Mouse (Mus musculus): ENCODE results near the gene Lrig1.

Lrig1 gene

DNA sequence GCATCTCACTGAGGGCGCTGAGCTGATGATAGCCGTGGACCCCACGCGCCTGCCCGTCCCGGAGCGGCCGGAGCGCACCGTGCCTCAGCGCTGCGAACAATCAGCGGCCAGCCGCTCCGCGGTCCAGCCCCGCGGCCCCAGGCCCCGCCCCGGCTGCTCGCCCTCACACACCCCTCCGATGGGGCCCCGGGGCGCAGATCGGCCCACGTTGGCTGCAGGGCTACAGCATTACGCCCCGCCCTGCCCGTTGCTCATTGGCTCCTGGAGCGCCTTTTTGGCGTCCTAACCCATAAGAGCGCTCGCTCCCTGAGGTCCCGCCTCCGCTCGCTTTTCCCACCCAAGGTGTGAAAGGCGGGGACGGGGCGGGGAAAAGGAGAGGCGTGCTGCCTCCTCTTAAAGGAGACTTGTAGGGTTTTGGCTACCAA lies at the start of gene Lrig1:
Lrig1 (minus strand) TSS at position 92 of the 425 bp plus-strand sequence.
- DNase-seq (ENCODE audit: low read depth), result peak; percentile 97

DNA sequence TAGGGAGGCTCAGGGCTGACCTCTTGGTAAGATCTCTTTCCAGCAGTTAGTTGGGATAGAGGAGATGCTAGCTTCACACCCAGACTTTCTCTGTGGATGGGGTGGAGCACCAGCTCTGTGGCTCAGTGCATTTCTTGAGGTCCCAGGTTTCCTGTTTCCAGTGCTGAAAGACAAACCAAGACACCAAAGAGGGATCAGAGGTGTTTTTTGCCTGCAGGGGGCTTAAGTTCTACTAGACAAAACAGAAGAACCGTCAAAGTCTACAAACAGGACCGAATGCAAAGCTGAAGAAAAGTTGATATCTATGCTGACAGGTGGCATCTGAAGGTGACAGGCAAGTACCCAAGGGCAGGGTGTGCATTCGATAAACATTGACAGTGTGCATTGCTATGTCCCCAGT lies 49.7 kb upstream of the Lrig1 start:
- no peak for DNase-seq (ENCODE audit: low read depth)

DNA sequence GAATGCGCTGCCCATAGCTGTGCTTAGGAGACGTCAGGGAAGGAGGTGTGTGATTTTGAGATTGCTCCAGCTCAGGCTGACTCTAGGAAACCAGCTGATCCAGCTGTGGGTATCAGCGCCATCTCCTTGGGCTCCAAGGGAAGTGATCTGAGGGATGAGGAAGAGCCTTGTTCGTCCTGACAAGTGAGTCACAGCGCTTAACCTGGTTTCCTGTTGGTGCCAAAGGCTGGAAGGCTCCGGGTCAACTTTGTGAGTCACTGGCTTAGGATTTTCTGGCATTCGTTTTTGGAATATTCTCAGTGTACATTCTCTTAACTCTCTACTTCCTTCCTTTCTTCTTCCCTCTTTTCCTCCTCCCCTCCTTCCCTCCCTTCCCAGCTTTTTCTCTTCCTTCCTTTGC lies 48.4 kb upstream of the Lrig1 start:
- DNase-seq (ENCODE audit: low read depth), result no peak

DNA sequence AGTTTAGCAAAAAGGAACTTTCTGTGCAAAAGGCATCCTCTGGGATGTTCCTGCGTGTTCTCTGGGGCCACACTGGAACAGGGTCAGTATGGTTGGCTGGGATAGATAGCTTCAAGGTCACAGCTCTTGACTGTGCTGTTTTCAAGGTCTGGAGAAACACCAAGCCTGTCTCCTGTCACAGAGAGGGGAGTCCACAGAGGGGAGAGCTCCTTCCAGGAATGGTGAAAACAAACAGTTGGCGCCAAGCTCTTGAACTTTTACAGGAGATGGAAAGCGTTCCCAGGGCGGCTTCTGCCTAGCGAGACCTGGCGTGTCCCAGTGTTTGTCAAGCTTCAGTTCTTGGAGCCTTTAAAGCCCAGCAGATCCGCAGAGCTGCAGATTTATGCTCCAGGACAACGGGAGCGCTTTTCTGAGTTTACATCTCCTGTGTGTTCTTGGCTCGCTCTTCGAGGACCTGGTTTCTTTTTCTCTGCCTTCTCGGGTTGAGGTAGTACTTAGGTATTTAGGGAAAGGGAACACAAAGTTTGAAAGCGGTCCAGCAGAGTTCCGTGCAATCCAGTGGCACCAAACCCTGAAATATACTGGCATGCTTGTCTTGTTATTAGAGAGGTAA lies 40.3 kb upstream of the Lrig1 start:
- DNase-seq (ENCODE audit: low read depth), result no peak

DNA sequence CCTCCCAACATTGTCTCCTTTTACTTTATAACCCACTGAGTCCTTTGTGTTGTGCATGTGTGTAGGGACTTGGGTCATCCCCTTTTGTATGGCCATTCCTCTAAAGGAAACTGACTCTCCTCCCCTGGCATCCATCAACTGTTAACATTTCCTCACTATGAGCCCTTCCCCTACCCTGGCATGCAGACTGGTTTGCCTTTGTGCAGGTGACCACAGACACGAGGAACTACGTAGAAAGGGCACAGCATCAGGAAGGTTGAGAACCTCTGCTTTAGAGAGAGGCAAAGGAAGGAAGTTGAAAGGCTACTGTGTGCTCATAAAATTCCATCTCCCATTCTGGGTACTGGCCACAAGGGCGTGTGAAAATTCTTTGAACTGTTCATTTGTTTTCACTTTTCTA lies 38.7 kb upstream of the Lrig1 start:
- DNase-seq (ENCODE audit: low read depth), result no peak

DNA sequence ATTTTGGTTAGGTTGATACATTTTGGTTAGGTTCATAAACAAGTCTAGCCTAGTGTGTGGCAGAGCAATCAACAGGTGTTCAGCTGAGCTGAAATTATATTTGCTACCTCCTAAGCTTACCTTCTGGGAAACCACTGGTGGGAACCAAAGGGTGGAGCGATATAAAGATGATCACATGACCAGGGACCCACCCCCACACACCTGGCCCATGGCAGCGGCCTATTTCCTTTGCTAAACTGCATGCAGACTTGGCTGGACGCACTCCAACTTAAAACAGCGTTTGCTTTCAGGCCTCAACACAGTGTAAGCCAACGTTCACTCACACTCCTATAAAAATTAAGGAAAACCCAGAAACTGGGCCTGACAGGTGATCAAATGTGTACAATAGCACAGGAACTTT lies 33.9 kb upstream of the Lrig1 start:
- DNase-seq (ENCODE audit: low read depth), result no peak

DNA sequence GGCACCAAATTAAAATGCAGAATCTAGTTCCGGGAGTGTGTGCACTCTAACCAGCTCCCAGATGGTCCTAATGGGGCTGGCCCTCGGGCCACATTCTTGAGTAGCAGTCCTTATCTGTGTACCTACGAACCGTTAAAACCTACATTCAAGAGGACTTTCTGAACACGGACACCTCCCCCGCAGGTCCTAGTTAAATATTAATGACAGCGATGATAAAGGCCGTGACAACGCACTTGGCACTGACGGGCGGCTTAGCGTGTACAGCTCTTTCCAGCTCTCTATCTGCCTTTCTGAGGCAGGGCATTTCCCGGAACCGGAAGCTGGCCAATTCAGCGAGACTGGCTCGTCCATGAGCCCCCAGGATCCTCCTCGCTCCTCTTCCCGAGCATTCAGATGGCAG lies 29.9 kb upstream of the Lrig1 start:
- DNase-seq (ENCODE audit: low read depth), result no peak

DNA sequence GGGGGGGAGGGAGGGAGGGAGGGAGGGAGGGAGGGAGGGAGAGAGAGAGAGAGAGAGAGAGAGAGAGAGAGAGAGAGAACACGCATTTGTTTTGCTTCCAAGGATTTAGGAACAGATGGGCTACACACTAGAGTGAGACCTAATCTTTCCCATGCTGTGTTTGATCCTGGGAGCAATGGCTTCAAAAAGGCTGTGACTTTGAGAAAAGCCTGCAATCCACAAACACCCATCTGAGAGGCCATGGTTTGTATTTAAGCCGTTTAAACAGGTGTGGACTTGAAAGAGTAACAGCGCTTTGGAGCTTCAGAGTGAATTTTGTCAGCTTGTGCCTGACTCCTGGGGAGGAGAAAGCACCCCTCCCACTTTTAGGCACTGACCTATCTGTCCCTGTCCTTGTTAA lies 29.2 kb upstream of the Lrig1 start:
- DNase-seq (ENCODE audit: low read depth), result no peak

DNA sequence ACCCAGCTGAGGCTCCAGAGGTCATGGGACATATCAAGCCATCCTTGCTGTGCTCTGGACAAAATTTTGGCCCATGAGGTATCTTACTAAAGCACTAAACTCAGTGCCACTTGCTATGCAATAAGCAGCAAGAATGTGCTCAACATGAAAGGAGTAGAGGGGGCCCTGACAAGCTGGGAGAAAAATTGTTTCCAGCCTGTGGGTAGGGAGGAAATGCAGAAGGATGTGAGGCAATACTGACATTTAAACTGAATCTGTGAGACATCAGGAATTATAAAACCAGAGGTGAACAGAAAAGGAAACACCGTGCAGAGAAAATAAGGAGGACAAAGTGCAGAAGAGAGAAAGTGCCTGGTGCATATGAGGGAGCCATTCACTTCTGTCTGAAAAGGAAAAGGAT lies 24.7 kb upstream of the Lrig1 start:
- DNase-seq (ENCODE audit: low read depth), result no peak

DNA sequence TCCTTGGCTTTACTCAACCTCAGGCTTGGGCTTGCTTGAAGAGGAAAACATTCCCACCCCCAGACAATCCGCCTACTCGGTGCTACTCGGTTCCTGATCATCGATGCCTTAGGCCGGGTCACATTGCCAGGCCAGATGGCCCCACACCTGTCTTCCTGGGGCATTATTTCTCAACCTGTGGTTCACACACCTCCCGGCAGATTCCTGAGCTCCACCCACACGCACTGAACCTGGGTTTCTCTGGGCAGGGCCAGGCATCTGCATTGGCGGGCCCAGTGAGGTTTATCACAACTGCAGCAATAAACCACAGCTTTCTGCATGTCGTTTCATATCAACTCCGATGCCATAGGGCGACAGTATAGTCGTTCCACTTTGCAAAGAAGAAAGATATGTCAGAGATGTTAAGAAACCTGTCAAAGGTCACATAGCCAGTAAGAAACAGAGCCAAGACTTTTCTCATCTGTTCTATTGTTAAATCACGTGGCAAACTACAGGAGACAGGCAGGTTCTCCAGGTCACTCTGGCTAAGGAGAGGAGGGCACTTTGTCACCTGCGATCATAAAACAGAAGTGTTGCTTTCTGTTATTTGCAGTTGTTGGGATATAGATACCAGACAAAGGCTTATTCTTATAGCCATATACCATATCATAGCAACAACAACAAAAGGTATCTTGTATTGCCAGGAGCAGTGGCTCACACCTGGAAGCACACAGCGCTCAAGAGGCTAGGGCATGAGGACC lies 18.8 kb upstream of the Lrig1 start:
- DNase-seq (ENCODE audit: low read depth), result no peak

DNA sequence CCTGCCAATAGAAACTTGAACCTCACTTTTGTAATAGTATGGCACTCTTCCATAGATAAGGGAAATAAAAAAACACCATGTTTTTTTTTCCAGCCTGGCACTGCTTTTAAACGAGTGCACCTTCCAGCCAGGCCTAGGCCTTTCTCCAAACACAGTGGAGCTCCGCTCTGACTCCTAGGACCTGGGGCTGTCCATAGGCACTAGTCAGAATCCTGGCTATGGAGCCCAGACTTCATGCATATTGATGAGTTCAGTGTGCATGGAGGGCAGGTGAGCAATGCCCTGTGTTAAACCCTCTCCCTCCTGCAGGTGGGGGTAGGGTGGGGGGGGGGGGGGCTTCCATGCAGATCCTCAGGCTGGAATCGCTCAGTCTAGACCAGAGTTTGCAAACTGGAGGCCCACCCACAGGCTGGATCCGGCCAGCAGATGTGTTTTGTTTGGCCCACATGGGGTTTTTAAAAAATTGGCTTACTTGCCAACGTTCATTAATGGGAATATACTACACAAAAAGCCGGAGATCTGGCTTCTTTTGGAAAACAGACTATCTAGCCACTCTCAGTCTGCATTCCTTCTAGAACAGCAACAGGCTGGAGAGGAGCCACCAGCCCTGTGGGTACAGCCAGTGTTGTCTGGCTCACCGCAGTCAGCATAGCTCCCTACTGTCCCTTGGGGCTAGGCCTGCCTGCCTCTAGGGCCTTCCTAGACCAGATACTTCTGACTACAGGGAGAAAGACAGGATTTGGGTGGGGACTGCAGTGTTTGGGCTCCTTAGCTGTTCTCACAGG lies 17.9 kb upstream of the Lrig1 start:
- DNase-seq (ENCODE audit: low read depth), result no peak

DNA sequence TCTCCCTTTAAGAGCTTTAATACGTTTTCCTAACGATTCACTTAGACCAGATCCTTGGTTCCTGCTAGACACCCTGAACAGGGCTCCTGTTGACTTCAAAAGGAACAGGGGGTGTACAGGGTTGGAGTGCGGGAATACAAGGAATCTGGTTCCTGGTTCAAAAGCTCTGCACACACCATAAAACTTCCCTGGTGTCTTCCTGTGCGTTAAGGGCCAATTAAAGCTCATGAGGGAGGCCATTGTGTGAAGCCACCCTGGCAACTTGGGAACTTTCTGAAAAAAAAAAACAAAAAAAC lies 15.6 kb upstream of the Lrig1 start:
- no peak for DNase-seq (ENCODE audit: low read depth)

DNA sequence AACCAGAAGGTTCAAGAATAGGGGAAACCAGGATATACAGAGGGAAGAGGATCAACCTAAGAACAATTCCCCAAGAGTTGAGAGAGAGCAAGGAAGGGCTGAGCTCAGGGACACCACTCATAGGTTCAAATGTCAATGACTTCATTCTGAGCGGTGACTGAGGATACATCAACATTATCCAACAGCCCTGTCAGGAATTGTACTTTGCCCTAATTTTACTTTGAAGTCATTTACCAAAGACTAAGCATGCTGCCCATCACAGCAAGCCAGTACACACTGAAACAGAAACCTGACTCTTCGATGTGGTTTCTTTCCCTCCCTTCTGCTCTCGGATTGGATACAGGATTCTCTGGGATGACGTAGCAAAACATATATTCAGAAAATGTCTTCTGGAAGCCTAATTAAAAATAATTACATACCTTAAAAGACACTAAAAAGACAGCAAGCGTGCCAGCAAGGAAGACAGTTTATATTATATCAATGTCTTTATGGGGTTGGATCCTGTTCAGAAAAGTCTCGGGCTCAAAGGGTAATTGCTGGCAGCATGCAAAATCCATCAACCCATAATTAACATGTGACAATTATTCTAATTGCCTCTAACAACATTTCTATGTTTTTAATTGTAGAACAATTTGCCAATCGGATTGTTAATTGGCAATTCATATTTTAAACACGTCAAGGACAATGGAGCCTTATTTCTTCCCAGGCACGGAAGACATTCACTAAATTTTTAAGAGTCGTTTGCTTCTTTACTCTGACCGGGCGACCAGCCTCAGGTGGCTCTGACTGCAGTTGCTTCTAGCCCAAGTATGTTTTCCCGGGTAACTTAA lies 15.1 kb upstream of the Lrig1 start:
- DNase-seq (ENCODE audit: low read depth), result no peak

DNA sequence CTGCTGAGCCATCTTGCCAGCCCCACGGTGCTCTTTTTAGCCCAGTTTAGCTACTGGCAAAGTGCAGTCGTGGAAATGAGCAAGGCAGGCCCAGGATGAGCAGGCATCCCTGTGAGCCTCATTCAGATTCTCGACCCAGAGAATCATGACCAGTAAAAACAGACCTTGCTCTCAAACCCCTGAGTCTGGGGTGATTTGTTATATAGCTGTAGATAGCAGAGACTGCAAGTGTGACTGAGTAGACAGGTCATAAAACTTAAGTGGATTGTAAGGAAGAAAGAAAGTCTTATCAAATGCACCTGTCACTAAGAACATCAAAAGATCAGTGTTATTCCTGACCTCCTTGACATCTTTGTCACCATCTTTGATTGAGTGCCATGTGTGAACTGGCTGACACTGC lies 9.9 kb upstream of the Lrig1 start:
- no peak for DNase-seq (ENCODE audit: low read depth)

DNA sequence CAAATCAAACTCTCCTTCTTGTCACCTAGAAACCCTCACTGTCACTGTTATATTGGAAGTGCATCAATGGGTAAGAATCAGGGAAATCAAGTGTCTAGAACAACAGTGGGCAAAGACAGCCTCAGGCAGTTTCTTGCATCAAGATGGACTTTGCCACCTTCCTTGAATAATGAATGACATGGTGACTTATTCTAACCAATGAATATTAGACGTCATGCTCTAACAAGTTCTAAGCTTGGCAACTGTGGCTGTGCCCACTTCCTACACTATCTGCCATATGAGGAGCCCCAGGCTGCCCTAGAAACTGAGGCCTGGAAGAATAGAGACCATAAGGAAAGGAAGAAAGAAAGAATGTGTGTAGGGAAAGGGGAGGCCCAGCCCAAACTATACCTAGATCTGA lies 9.2 kb upstream of the Lrig1 start:
- no peak for DNase-seq (ENCODE audit: low read depth)

DNA sequence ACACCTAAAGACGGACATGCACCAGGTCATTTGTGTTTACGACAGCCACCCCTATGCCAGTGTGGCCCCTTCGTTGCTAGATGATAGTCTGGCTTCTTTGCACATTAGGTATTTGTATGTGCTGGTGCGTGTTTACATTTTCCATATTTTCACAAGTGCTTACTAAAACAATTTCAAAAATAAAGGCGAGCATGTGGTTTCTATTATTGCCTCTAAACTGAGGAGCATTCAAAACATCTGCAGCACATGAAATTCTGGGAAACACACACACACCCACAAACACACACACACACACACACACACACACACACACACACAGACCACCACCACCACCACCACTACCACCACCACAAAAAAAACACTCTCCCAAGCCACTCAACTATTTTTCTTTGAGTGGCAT lies 7.3 kb upstream of the Lrig1 start:
- DNase-seq (ENCODE audit: low read depth), result no peak

DNA sequence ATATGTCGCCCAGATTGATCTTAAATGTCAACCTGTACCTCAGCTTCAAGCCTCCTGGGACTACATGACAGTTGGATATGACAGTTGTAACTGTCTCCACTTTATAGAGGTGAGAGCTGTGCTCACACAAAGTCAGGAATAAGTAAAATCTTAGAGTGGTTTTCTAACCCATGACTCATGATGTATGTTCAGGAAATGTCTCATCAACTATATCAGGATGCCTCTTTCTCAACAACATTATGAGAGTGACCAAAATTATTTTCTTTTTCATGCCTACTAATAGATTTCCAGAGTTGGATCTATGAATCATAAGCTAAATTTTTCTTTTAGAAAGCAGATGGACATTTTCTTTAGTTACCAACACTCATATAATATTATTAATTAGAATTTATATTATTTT lies 6.0 kb upstream of the Lrig1 start:
- DNase-seq (ENCODE audit: low read depth), result no peak

DNA sequence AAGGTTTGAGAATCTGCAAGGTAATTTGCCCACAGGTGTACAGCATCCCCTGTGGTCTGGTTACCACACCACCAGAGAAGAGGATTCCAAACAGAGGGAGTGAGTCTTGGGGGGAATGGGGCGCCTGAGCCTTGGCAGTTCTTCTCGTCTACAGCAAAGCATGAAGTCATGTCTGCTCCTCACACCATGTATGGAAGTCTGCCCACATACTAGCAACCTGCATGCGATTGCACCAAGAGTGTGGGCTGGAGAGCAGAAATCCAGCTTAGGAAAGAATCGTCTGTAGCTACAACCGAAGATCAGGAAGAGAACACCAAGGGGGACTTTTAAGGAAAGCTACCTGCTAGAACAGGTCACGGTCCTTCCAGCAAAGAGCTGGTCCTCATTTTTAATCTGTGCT lies 3.0 kb upstream of the Lrig1 start:
- DNase-seq (ENCODE audit: low read depth), result no peak

DNA sequence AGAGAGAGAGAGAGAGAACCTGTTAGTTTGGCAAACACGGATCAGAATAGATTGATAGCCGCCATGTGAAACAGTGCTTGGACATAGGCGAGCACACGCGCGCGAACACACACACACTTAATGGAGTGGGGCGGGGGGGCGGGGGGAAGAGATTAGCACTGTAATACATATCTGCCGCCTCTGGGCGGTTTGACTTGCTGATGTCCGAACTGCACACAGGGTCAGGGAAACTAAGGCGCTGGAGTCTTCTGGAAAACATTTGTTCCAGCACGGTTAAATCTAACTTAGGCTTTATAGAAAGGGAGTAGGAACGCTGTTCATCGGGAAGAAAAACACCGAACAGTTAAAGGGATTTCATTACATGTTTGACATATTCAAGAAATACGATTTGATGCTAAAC lies 1.1 kb upstream of the Lrig1 start:
- no peak for DNase-seq (ENCODE audit: low read depth)

DNA sequence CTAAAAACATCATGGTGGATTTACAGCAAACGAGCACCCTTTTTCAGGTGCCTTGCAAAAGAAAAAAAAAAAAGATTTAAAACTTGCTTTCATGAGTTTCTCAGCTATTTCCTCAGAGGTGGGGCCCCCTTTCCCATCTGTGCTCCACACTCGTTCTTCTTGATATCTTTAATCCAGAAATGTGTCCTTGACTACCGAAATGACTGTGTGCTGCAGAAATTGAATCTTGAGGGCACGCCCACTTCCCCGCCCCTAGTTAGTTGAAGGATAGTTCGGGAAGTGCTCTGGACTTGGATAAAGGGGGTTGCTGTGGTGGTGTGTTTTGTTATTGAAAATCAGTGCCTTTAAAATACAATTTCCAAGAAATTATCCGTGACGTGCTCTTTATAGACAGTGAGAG lies 654 bp upstream of the Lrig1 start:
- peak; percentile 74 for DNase-seq (ENCODE audit: low read depth)

DNA sequence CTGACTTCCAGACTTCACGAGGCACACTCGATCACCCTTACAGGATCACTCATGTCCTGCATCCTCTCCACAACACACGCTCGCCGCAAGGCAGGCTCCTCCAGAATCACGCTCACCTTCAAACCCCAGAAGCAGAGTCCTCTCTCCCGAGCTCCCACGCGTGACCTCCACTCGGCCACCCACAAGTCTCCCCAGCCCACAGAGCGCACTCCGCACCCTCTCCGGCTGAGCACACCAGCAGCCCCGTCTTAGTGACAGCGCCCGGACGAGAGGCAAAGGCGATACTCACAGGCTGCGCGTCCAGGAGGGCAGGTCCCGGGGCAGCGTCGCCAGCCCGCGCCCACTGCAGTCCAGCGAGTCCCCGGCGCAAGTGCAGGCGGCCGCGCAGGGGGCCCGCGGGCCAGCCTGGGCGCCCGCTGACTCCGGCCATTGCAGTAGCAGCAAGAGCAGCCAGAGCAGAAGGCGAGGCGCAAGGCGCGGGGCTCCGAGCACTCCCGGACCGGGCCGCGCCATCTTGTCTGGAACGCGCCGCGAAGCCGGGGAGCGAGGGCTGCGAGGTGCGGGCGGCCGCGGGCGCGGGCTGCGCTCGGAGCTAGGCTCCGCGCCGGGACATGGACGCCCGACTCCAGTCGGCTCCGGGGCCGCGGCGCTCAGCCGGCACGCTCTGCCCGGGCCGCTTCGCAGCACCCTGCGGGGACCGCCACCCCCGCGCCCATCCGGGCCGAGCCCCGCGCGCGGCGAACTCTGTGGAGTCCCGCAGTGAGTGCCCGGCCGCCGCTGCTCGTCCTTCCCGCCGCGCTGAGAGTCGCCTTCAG lies 578 bp downstream of the Lrig1 start:
- DNase-seq (ENCODE audit: low read depth), result peak; percentile 63
